Mouse (Mus musculus): ENCODE data around the gene Ivns1abp. TPM values are rescaled to one million over a fixed set of nuclear protein-coding genes. Genes with fewer than 3 reads are reported as not detected.

Ivns1abp gene
- polyA plus RNA-seq, 1 experiment from 2014 or later: 215 TPM

DNA sequence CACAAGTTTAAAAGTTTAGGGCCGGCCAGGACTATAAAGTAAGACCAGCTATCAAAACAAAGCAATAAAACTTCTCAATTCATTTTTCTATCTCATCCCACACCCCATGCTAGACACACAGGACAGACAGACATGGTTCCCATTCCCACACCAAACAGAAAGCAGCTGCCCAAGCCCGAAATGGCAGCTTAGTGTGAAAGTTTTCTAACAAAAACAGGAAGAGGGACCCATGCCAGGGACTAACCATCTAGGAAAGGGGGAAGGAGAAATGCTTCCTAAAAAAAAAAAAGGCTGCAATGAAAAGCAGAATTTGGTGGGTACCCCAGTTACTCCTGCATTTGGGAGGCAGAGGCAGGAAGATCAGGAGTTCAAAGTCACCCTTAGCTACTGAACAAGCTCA lies 37.2 kb upstream of the Ivns1abp start:
- WGBS: 61% methylated on average over 2 of the region's 2 CpGs
- Histone ChIP-seq H3K4me3 (replicated peaks; ENCODE audit: low read length) (no peak overlapping the region), H3K27me3 (ENCODE audit: control insufficient read depth, insufficient read depth, low read length) (no peaks in the 10 kb centered on the region), H3K36me3 (ENCODE audit: control insufficient read depth, insufficient read depth, low read length) (no peaks in the 10 kb centered on the region), H3K27ac (ENCODE audit: low read length) (no peak overlapping the region), H3K9me3 (replicated peaks; ENCODE audit: control insufficient read depth, low read length) (no peaks in the 10 kb centered on the region), H3K4me2 (ENCODE audit: low read depth, low read length) (no peak overlapping the region), H3K4me1 (ENCODE audit: control insufficient read depth, insufficient read depth, low read length) (no peaks in the 10 kb centered on the region), H3K9ac (ENCODE audit: low read length) (no peak overlapping the region)
- no peak for ATAC-seq (ENCODE audit: insufficient read depth, low FRiP score)

DNA sequence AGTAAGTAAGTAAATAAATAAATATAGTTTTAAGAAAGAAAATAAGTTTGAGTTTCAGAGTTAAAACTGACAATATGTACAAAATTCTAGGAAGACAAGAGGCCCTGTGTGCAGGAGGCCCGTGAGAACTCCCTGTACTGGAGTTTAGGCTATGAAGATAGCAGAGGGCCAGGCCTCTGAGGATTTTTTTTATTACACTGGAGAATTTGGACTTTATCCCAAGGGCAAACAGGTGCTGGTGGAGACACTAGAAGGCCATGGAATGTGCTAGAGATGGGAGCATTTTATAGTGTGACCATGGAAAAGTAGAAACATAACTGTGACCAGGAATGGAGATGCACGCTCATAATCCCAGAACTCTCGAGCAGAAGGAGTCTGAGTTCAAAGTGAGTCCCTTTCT lies 36.5 kb upstream of the Ivns1abp start:
- Histone ChIP-seq H3K27me3 (ENCODE audit: control insufficient read depth, insufficient read depth, low read length) (no peaks in the 10 kb centered on the region), H3K27ac (ENCODE audit: low read length) (no peak overlapping the region), H3K4me3 (replicated peaks; ENCODE audit: low read length) (no peak overlapping the region), H3K9ac (ENCODE audit: low read length) (no peak overlapping the region), H3K4me1 (ENCODE audit: control insufficient read depth, insufficient read depth, low read length) (no peaks in the 10 kb centered on the region), H3K36me3 (ENCODE audit: control insufficient read depth, insufficient read depth, low read length) (no peaks in the 10 kb centered on the region), H3K9me3 (replicated peaks; ENCODE audit: control insufficient read depth, low read length) (no peaks in the 10 kb centered on the region), H3K4me2 (ENCODE audit: low read depth, low read length) (no peak overlapping the region)
- WGBS: 83% methylated on average over 3 of the region's 3 CpGs
- no peak for ATAC-seq (ENCODE audit: insufficient read depth, low FRiP score)

DNA sequence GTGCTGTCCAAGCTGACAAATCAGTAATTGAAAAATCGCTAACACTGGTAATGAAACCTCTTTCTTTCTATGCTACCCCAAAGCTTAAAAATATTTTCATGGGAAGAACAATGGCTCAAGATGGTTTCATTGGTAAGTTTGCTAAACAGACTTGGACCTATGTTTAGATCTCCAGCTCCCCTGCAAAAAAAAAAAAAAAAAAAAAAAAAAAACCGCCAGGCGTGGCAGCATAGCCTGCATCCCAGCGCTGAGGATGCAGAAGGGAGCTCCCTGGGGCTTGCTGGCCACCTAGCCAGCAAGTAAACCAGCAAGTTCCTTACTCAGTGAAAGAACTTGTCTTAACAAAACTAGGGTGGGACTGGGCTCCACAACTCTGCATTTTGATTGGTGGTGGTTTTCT lies 35.8 kb upstream of the Ivns1abp start:
- H3K27ac ChIP-seq (ENCODE audit: low read length): no peak overlapping the region
- H3K27me3 ChIP-seq (ENCODE audit: control insufficient read depth, insufficient read depth, low read length): no peaks in the 10 kb centered on the region
- ATAC-seq (ENCODE audit: insufficient read depth, low FRiP score): no peak

DNA sequence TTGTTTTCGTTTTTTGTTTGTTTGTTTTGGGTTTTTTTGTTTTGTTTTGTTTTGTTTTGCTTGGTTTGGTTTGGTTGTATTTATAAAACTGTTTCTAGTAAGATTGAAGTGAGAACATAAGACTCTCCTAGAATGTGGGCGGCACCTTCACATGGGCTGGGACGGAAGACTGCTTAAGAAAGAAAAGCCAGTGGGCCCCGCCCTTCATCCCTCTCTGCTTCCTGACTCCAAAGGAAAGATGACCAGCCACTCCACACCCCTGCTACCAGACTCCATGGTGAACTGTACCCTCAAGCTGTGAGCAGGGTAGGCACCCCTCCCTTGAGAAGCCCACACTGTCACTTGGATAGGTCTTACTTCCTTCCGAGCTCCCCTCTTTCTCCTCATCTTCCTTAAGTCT lies 33.8 kb upstream of the Ivns1abp start:
- Histone ChIP-seq H3K9ac (ENCODE audit: low read length) (no peak overlapping the region), H3K4me2 (ENCODE audit: low read depth, low read length) (no peak overlapping the region), H3K27ac (ENCODE audit: low read length) (no peak overlapping the region), H3K9me3 (replicated peaks; ENCODE audit: control insufficient read depth, low read length) (no peaks in the 10 kb centered on the region), H3K27me3 (ENCODE audit: control insufficient read depth, insufficient read depth, low read length) (no peaks in the 10 kb centered on the region), H3K36me3 (ENCODE audit: control insufficient read depth, insufficient read depth, low read length) (no peaks in the 10 kb centered on the region), H3K4me1 (ENCODE audit: control insufficient read depth, insufficient read depth, low read length) (no peaks in the 10 kb centered on the region), H3K4me3 (replicated peaks; ENCODE audit: low read length) (no peak overlapping the region)
- 72% methylated on average over 5 of the region's 5 CpGs for WGBS
- no peak for ATAC-seq (ENCODE audit: insufficient read depth, low FRiP score)

More for the DNA sequence above, 35.8 kb upstream of the Ivns1abp start:
- no peaks in the 10 kb centered on the region for H3K4me1 ChIP-seq (ENCODE audit: control insufficient read depth, insufficient read depth, low read length)
- no peak overlapping the region for H3K9ac ChIP-seq (ENCODE audit: low read length)
- no peaks in the 10 kb centered on the region for H3K9me3 ChIP-seq (replicated peaks; ENCODE audit: control insufficient read depth, low read length)
- no peaks in the 10 kb centered on the region for H3K36me3 ChIP-seq (ENCODE audit: control insufficient read depth, insufficient read depth, low read length)
- 53% methylated on average over 4 of the region's 4 CpGs for WGBS
- no peak overlapping the region for H3K4me3 ChIP-seq (replicated peaks; ENCODE audit: low read length)
- no peak overlapping the region for H3K4me2 ChIP-seq (ENCODE audit: low read depth, low read length)

DNA sequence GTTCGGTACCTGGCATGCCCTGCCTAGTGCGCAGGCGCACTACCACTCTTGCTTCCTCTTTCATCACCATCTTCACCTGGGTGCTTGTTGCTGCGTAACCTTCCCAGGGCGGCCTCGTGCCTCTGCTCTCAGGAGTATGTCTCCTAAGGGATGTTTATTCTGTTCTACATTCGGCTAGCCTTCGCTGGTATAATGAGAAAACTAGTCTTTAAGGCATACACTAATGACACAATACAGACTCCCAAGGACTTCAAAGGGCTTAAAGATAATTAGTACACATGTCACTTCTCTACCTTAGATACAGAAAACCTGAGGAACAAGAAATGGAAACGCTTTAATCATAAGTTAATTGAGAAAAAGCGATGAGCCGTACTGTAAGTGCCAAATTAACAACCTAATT lies 32.9 kb upstream of the Ivns1abp start:
- Histone ChIP-seq H3K27ac (ENCODE audit: low read length) (no peak overlapping the region), H3K4me2 (ENCODE audit: low read depth, low read length) (no peak overlapping the region), H3K9me3 (replicated peaks; ENCODE audit: control insufficient read depth, low read length) (no peaks in the 10 kb centered on the region), H3K36me3 (ENCODE audit: control insufficient read depth, insufficient read depth, low read length) (no peaks in the 10 kb centered on the region), H3K4me3 (replicated peaks; ENCODE audit: low read length) (no peak overlapping the region), H3K4me1 (ENCODE audit: control insufficient read depth, insufficient read depth, low read length) (no peaks in the 10 kb centered on the region), H3K9ac (ENCODE audit: low read length) (no peak overlapping the region), H3K27me3 (ENCODE audit: control insufficient read depth, insufficient read depth, low read length) (no peaks in the 10 kb centered on the region)
- ATAC-seq (ENCODE audit: insufficient read depth, low FRiP score): no peak
- WGBS: 88% methylated on average over 11 of the region's 11 CpGs

DNA sequence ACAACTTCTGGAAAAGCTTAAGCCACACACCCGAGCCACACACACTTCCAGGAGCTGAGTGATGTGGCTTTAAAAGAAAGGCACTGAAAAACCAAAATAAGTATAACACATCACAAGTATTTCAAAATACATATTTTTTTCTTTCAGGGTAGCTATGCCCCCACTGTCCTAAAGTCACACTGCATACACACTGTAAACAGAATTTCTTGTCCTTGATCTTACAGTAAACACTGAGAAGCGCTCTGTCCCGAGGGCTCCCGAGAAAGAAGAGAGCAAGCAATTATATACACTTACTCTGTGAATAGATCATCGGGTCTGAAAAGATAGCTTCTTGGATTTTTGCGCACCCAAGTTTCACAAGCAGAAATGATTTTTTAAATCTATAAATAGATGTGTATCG lies 25.0 kb upstream of the Ivns1abp start:
- Histone ChIP-seq H3K36me3 (ENCODE audit: control insufficient read depth, insufficient read depth, low read length) (no peaks in the 10 kb centered on the region), H3K27ac (ENCODE audit: low read length) (no peak overlapping the region), H3K4me1 (ENCODE audit: control insufficient read depth, insufficient read depth, low read length) (no peaks in the 10 kb centered on the region), H3K4me2 (ENCODE audit: low read depth, low read length) (no peak overlapping the region), H3K9ac (ENCODE audit: low read length) (no peak overlapping the region), H3K27me3 (ENCODE audit: control insufficient read depth, insufficient read depth, low read length) (no peaks in the 10 kb centered on the region), H3K4me3 (replicated peaks; ENCODE audit: low read length) (no peak overlapping the region), H3K9me3 (replicated peaks; ENCODE audit: control insufficient read depth, low read length) (no peaks in the 10 kb centered on the region)
- ATAC-seq (ENCODE audit: insufficient read depth, low FRiP score): no peak
- 58% methylated on average over 7 of the region's 7 CpGs for WGBS

DNA sequence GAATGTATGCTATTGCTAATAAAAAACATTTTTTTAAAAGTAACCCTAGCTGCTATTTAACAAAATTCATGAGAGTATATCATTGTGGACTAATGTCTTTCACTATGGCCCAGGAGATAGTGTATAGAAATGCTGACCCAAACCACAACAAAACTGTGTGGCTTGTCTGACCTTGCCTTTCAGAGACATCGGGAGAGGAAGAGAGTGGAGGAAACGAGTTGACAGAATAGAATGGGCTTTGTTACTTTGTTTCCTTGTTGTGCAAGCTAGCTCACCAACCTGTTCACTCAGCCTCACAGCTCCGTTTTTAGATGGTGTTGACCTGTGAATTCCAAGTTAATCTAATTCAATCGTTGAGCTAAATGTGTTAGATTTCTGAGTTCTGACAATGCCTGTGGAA lies 23.9 kb upstream of the Ivns1abp start:
- no peak for ATAC-seq (ENCODE audit: insufficient read depth, low FRiP score)
- no peak overlapping the region for H3K4me3 ChIP-seq (replicated peaks; ENCODE audit: low read length)
- H3K4me2 ChIP-seq (ENCODE audit: low read depth, low read length): no peak overlapping the region
- H3K4me1 ChIP-seq (ENCODE audit: control insufficient read depth, insufficient read depth, low read length): no peaks in the 10 kb centered on the region
- no peaks in the 10 kb centered on the region for H3K27me3 ChIP-seq (ENCODE audit: control insufficient read depth, insufficient read depth, low read length)
- H3K36me3 ChIP-seq (ENCODE audit: control insufficient read depth, insufficient read depth, low read length): no peaks in the 10 kb centered on the region
- WGBS: 61% methylated on average over 4 of the region's 4 CpGs
- H3K9ac ChIP-seq (ENCODE audit: low read length): no peak overlapping the region
- no peaks in the 10 kb centered on the region for H3K9me3 ChIP-seq (replicated peaks; ENCODE audit: control insufficient read depth, low read length)
- H3K27ac ChIP-seq (ENCODE audit: low read length): no peak overlapping the region

DNA sequence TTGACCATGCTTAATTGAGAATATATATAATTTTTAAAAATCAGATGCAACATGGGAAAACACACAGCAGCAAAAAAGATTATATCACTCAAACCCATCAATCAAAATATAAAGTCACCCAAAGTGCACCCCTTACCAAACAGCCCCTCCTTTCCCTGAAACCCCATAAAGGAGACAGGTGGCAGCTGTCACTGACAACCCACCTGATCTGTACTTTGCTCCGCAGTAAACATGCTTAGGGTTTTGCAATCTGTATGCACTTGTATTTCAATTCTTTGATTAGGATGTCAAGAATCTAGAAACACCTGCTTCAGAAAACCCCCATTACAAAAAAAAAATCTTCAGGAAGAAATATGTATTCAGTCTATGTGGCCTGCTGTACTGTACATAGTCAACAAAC lies 18.9 kb upstream of the Ivns1abp start:
- Histone ChIP-seq H3K36me3 (ENCODE audit: control insufficient read depth, insufficient read depth, low read length) (no peaks in the 10 kb centered on the region), H3K4me1 (ENCODE audit: control insufficient read depth, insufficient read depth, low read length) (no peaks in the 10 kb centered on the region), H3K9ac (ENCODE audit: low read length) (no peak overlapping the region), H3K27me3 (ENCODE audit: control insufficient read depth, insufficient read depth, low read length) (no peaks in the 10 kb centered on the region), H3K4me3 (replicated peaks; ENCODE audit: low read length) (no peak overlapping the region), H3K27ac (ENCODE audit: low read length) (no peak overlapping the region), H3K9me3 (replicated peaks; ENCODE audit: control insufficient read depth, low read length) (no peaks in the 10 kb centered on the region), H3K4me2 (ENCODE audit: low read depth, low read length) (no peak overlapping the region)
- no peak for ATAC-seq (ENCODE audit: insufficient read depth, low FRiP score)
- WGBS: 66% methylated on average over 1 of the region's 1 CpGs

DNA sequence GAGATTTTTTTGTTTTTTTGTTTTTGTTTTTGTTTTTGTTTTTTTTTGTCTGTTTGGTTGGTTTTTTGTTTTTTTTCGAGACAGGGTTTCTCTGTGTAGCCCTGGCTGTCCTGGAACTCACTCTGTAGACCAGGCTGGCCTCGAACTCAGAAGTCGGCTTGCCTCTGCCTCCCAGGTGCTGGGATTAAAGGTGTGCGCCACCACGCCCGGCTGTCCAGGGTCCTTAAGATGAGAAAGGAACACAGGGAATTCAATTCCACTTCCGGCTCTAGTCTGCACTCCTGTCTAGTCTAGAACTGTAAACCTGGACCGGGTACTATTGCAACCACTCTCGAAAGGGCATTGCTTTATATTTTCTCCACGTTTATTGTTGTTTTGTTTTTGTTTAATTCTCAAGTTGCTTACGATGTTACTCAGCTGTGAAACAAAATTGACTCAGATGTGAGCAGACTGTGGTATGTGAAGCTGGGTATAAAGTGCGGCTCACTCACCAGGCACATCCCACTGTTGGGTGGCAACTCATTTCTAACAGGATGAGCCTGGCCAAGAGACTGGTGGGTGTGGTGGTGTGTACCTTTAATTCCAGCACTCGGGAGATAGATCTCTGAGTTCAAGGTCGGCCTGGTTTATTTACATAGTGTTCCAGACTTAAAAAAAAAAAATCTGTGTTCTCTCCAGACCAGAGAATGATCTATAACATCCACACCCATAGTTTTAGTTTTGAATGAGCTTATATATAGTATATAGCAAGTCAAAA lies 15.8 kb upstream of the Ivns1abp start:
- 80% methylated on average over 14 of the region's 14 CpGs for WGBS
- Histone ChIP-seq H3K27ac (ENCODE audit: low read length) (no peak overlapping the region), H3K27me3 (ENCODE audit: control insufficient read depth, insufficient read depth, low read length) (no peaks in the 10 kb centered on the region), H3K9ac (ENCODE audit: low read length) (no peak overlapping the region), H3K4me1 (ENCODE audit: control insufficient read depth, insufficient read depth, low read length) (no peaks in the 10 kb centered on the region), H3K4me3 (replicated peaks; ENCODE audit: low read length) (no peak overlapping the region), H3K36me3 (ENCODE audit: control insufficient read depth, insufficient read depth, low read length) (no peaks in the 10 kb centered on the region), H3K4me2 (ENCODE audit: low read depth, low read length) (no peak overlapping the region), H3K9me3 (replicated peaks; ENCODE audit: control insufficient read depth, low read length) (no peaks in the 10 kb centered on the region)
- ATAC-seq (ENCODE audit: insufficient read depth, low FRiP score): no peak

Data from stomach, embryonic 16.5 days (tissue).